Mouse (Mus musculus) neural tube, embryonic 13.5 days (tissue): ENCODE data around the gene Shq1. TPM values are rescaled to one million over a fixed set of nuclear protein-coding genes. Genes with fewer than 3 reads are reported as not detected.

ENCODE experiments used
- ATAC-seq: fragments of 200-750 bp; cut with Nextera tagmentation; 2 replicates; pipeline ENCODE4 v1.8.0; 2017; ENCODE audit warnings: low read depth, mild to moderate bottlenecking, moderate TSS enrichment, moderate library complexity
- H3K27ac ChIP-seq: fragments of 300-500 bp; sonication (generic); replicated peaks from 2 replicates; pipeline ENCODE4 v1.5.1; 2015; ENCODE audit warnings: moderate library complexity, mild to moderate bottlenecking, inconsistent platforms
- H3K27me3 ChIP-seq: fragments of 300-500 bp; sonication (generic); 2 replicates; pipeline ENCODE4 v1.6.1; 2015; ENCODE audit warnings: mild to moderate bottlenecking, inconsistent platforms
- H3K36me3 ChIP-seq: fragments of 300-500 bp; sonication (generic); 2 replicates; pipeline ENCODE4 v1.6.1; 2015; ENCODE audit warnings: mild to moderate bottlenecking, inconsistent platforms
- H3K4me1 ChIP-seq: fragments of 300-500 bp; sonication (generic); replicated peaks from 2 replicates; pipeline ENCODE4 v1.6.1; 2015; ENCODE audit warnings: inconsistent platforms
- H3K4me2 ChIP-seq: fragments of 300-500 bp; sonication (generic); 2 replicates; pipeline ENCODE4 v1.6.1; 2015; ENCODE audit warnings: inconsistent platforms, mild to moderate bottlenecking, moderate library complexity
- H3K4me3 ChIP-seq: fragments of 300-500 bp; sonication (generic); 2 replicates; pipeline ENCODE4 v1.5.1; 2015; ENCODE audit warnings: mild to moderate bottlenecking, inconsistent platforms
- H3K9ac ChIP-seq: fragments of 300-500 bp; sonication (generic); 2 replicates; pipeline ENCODE4 v1.6.1; 2015; ENCODE audit warnings: moderate library complexity, mild to moderate bottlenecking, inconsistent platforms
- H3K9me3 ChIP-seq: fragments of 300-500 bp; sonication (generic); 2 replicates; pipeline ENCODE4 v1.6.1; 2016; ENCODE audit warnings: inconsistent platforms
- WGBS: fragments of 180-500 bp; shearing (Covaris S2); methylation state at CpG from one replicate; pipeline ENCODE4 v1.1.7; 2015; 5-methylcytosine and 5-hydroxymethylcytosine counted together
- polyA plus RNA-seq: library from polyadenylated mRNA; unstranded; fragments of >200 nt; fragmentation: Nextera tagmentation; extraction: Ambion mirVana; gene quantifications from 2 replicates; pipeline ENCODE4 v1.2.1, GENCODE M21; 2015

Gene Shq1
- polyA plus RNA-seq, 1 experiment from 2014 or later: 9.8 TPM

DNA sequence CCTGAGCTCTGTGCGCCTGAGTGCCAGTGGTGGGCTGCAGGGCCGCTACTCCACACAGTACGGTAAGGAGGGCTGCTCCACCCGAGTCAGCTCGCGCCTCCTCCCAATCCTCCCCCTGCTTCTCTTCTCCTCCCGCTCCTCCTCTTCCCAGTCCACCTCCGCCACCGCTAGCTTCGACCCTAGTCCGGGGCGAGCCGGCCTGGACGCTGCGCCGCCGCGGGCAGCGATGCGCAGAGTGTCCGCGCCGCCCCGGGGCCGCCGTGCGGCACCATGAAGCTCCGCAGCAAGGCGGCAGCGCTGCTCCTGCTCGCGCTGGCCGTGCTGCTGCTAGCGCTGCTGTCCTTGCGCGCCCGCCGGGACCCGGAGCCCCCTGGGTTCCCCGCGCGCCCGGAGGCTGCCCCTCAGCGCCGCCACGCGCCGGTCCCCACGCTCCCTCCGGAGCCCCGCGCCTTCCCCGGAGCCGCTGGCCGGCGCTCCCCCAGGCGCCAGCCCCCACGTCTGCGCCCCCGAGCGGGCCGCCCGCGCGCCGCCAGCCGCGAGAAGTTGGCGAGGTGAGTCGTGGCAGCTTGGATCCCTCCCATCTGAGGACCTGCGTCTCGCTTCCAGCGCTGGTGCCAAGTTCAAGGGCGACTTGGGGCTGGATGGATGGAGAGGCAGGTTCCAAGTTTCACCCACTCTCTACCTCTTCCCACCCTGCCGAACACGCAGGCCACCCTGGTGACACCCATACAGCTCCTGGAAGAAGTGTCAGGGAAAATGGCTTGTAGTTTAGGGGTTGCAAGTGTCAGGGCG, 33.8 kb upstream of the Shq1 start, which contains the start of gene Gxylt2:
TSS of gene Gxylt2 (plus strand) at position 161 of the 792 bp plus-strand sequence.
- Histone ChIP-seq H3K4me1 (peaks cover 19% of the 10 kb centered on the region), H3K27me3 (peaks cover 58% of the 10 kb centered on the region), H3K9me3 (no peaks in the 10 kb centered on the region), H3K4me3 (peak within 1 kb of the TSS; percentile 65), H3K4me2 (peak within 1 kb of the TSS; percentile 93), H3K36me3 (no peaks in the 10 kb centered on the region), H3K27ac (no peak within 1 kb of the TSS), H3K9ac (peak within 1 kb of the TSS; percentile 75)
- WGBS: under 1% methylated on average over 61 of the region's 77 CpGs
- ATAC-seq: peak; percentile 95

DNA sequence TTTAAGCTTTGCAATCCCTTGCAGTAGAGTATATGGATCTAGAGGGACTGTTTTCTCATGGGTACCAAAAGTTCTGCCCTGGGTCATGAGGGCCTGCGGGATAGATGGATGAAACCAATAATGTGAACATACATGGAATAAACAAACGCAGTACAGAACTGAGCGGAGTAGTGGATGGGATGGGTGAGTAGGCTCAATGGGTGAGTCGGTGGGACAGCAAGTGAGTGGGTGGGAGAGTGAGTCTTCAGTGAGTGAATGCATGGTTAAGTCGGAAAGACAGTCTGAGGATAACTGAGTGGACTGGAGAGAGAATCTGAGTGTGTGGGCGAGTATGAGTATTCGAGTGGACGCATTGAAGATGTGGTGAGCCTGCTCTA, 33.2 kb upstream of the Shq1 start:
- H3K27ac ChIP-seq: no peak overlapping the region
- peak overlapping the region; percentile 65 for H3K4me3 ChIP-seq
- H3K27me3 ChIP-seq: peaks cover 54% of the 10 kb centered on the region
- peaks cover 15% of the 10 kb centered on the region for H3K4me1 ChIP-seq
- H3K36me3 ChIP-seq: no peaks in the 10 kb centered on the region
- H3K4me2 ChIP-seq: peak overlapping the region; percentile 93
- WGBS: 38% methylated on average over 8 of the region's 8 CpGs
- ATAC-seq: peak; percentile 33; the same call in 1 of the 2 replicates
- peak overlapping the region; percentile 75 for H3K9ac ChIP-seq
- no peaks in the 10 kb centered on the region for H3K9me3 ChIP-seq

DNA sequence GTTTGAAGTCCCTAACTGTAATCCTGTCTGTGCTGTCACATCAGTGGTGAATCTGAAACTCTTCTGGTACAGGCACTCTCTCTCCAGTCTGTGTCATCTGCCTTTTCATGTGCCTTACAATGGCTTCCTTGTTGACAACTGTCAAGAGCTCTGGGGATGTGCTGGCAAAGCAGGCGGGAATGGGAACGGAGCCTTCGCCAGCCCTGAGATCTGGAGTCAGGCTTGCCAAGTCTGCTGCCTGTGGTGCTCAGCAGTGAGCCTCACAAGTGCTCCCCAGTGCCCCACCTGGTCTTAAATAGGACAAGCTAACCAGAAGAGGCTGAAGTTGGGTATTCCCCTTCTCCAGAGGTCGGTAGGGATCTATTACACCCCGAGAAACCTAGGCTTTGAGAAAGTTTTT, 29.8 kb upstream of the Shq1 start:
- Histone ChIP-seq H3K36me3 (no peaks in the 10 kb centered on the region), H3K4me2 (no peak overlapping the region), H3K4me3 (no peak overlapping the region), H3K27ac (no peak overlapping the region), H3K27me3 (peaks cover 33% of the 10 kb centered on the region), H3K4me1 (peaks cover 15% of the 10 kb centered on the region), H3K9me3 (no peaks in the 10 kb centered on the region), H3K9ac (no peak overlapping the region)
- no peak for ATAC-seq
- 65% methylated on average over 5 of the region's 5 CpGs for WGBS

DNA sequence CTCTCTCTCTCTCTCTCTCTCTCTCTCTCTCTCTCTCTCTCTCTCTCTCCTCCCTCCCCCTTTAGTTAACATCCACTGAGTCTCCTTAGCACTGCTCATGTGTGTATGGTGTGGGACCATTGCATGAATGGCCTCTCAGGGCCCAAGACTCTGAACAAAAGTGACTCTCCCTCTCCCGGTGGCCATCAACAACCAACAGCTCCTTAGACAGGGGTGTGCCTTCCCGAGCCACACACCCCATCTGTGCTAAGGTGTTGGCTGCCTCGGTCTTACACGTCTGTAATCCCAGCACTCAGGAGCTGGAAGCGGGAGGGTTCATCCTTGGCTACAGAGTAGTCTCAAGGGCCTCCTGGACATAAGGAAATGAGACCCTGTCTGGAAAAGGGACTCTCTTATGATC, 29.0 kb upstream of the Shq1 start:
- no peak overlapping the region for H3K9ac ChIP-seq
- no peak overlapping the region for H3K4me2 ChIP-seq
- no peak overlapping the region for H3K4me3 ChIP-seq
- H3K36me3 ChIP-seq: no peaks in the 10 kb centered on the region
- H3K9me3 ChIP-seq: no peaks in the 10 kb centered on the region
- no peak for ATAC-seq
- peaks cover 8% of the 10 kb centered on the region for H3K4me1 ChIP-seq
- 87% methylated on average over 5 of the region's 5 CpGs for WGBS
- H3K27ac ChIP-seq: no peak overlapping the region
- peaks cover 25% of the 10 kb centered on the region for H3K27me3 ChIP-seq

DNA sequence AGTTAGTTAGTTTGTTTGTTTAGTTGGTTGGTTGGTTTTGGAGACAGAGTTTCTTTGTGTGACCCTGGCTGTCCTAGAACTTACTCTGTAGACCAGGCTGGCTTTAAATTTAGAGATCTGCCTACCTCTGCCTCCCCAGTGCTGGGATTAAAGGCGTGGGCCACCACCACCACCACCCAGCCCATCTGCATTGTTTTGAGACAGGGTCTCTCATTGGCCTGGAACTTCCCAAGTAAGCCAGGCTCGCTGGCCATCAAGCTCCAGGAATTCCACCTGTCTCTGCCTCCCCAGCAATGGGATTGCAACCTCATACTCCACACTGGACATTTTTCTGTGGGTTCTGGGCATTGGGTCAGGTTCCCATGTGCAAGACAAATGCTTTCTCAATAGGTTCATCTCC, 15.4 kb upstream of the Shq1 start:
- ATAC-seq: no peak
- H3K4me1 ChIP-seq: no peaks in the 10 kb centered on the region
- H3K4me3 ChIP-seq: no peak overlapping the region
- 86% methylated on average over 2 of the region's 2 CpGs for WGBS
- H3K4me2 ChIP-seq: no peak overlapping the region
- H3K27me3 ChIP-seq: no peaks in the 10 kb centered on the region
- no peak overlapping the region for H3K9ac ChIP-seq
- H3K27ac ChIP-seq: no peak overlapping the region
- no peaks in the 10 kb centered on the region for H3K36me3 ChIP-seq
- H3K9me3 ChIP-seq: no peaks in the 10 kb centered on the region

DNA sequence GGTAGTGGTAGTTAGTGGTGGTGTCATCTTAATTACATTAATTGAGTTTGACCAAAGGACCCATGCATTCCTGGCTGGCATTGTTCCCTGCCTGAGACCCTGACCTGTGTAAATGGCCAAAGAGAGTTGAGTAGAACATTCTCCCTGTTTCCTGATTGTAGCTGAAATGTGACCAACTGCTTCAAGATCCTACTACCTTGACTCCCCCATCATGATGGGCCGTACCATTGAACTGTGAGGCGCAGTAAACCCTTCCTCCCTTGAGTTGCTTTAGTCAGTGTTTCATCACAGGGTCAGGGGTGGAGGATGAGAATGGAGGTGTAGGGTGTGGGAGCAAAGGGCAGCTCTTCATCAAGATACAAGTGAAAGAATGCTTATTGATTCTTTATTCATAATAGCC, 7.7 kb upstream of the Shq1 start:
- Histone ChIP-seq H3K27ac (no peak overlapping the region), H3K9ac (no peak overlapping the region), H3K27me3 (no peaks in the 10 kb centered on the region; the same call in 1 of the 2 replicates), H3K36me3 (no peaks in the 10 kb centered on the region), H3K4me1 (no peaks in the 10 kb centered on the region), H3K4me2 (no peak overlapping the region), H3K4me3 (no peak overlapping the region), H3K9me3 (no peaks in the 10 kb centered on the region)
- no peak for ATAC-seq
- WGBS: 92% methylated on average over 2 of the region's 2 CpGs

DNA sequence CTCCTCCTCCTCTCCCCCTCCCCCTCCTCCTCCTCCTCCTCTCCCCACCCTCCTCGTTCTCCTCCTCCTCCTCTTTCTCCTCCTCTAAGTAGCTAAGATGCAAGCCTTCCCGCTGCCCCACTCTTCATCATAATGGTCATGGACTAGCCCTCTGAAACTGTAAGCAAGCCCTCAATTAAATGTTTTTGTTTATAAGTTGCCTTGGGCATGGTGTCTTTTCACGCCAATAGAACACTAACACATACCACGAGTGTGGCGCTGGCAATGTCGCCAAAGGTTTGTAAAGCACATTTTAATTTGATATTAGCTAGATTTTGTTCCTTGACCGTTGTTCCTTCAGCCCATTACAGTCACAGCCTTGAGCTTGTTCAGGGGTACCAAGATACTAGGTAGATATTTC, 5.5 kb upstream of the Shq1 start:
- Histone ChIP-seq H3K4me2 (no peak overlapping the region), H3K4me1 (peaks cover 2% of the 10 kb centered on the region), H3K9ac (no peak overlapping the region), H3K27ac (no peak overlapping the region), H3K9me3 (no peaks in the 10 kb centered on the region), H3K27me3 (peaks cover 12% of the 10 kb centered on the region), H3K36me3 (no peaks in the 10 kb centered on the region), H3K4me3 (no peak overlapping the region)
- ATAC-seq: no peak
- WGBS: 89% methylated on average over 6 of the region's 7 CpGs

DNA sequence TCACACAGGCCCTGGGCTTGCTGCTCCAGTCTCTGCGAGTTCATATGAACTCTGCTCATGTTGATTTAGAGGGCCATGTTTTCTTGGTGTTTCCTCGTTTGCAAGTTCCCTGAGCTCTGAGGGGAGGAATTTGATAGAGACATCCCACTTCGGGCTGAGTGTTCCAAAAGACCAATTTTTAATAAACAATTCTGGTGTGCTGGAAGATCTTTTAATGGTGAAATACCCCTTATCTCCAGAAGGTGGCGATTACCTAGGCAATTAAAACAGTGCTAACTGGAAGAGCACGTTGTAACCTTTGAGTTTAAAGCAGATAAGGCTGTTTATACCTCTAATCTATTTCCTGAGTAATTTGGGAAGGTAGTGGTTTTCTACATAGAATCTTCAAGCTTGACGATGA, 4.0 kb upstream of the Shq1 start:
- Histone ChIP-seq H3K9ac (no peak overlapping the region), H3K4me3 (no peak overlapping the region), H3K4me1 (peaks cover 10% of the 10 kb centered on the region), H3K27ac (no peak overlapping the region), H3K36me3 (no peaks in the 10 kb centered on the region), H3K4me2 (no peak overlapping the region), H3K27me3 (peaks cover 12% of the 10 kb centered on the region), H3K9me3 (no peaks in the 10 kb centered on the region)
- WGBS: 30% methylated on average over 6 of the region's 6 CpGs
- no peak for ATAC-seq

DNA sequence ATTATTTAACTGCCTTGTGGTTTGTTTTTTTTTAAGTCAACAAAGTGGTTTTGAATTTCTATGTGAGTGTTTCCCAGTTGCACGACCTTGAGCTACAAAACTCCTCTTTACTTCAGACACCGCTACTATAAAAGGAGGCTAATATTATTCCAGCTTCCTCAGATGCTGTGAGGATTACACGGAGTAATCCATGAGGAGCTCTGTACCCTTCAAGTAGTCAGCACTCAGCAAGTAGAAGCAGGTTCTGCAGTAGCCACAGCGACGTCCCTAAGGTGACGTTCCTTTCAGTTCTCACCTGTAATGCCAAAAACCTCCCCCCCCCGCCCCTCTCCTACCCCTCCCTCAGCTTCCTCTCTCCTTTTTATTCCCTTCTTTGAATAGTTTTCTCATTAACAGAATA, 444 bp upstream of the Shq1 start:
- Histone ChIP-seq H3K9ac (no peak overlapping the region), H3K4me1 (peaks cover 15% of the 10 kb centered on the region), H3K9me3 (no peaks in the 10 kb centered on the region), H3K4me2 (peak overlapping the region; percentile 95), H3K27me3 (peaks cover 12% of the 10 kb centered on the region), H3K27ac (no peak overlapping the region), H3K4me3 (peak overlapping the region; percentile 86), H3K36me3 (no peaks in the 10 kb centered on the region)
- WGBS: 9% methylated on average over 7 of the region's 7 CpGs
- no peak for ATAC-seq

DNA sequence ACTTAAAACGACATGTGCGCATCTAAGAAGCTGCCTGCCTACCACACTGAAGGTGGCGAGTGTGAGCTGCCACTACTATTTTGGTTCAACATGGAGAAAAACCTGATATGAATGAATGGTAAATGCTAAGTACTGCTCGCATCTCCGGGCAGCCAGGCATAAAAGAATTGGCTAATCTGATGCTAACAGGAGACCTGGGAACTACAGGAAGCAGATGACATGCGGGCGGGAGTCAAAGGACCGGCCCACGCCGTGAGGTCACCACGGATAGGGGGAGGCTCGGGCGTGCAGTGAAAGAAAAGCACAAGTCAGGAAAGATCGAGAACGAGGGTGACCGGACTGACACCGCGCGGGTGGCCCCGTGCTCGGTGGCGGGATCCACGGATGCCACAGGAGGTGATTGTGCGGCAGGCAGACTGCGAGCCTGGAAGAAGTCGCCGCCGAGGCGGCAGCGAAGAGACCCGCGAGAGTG, 551 bp downstream of the Shq1 start:
- peak; percentile 66 for ATAC-seq
- Histone ChIP-seq H3K27ac (no peak overlapping the region), H3K4me1 (peaks cover 15% of the 10 kb centered on the region), H3K27me3 (peaks cover 12% of the 10 kb centered on the region), H3K4me2 (peak overlapping the region; percentile 95), H3K9ac (peak overlapping the region; percentile 72), H3K4me3 (peak overlapping the region; percentile 86), H3K36me3 (no peaks in the 10 kb centered on the region), H3K9me3 (no peaks in the 10 kb centered on the region)
- WGBS: under 1% methylated on average over 32 of the region's 32 CpGs

DNA sequence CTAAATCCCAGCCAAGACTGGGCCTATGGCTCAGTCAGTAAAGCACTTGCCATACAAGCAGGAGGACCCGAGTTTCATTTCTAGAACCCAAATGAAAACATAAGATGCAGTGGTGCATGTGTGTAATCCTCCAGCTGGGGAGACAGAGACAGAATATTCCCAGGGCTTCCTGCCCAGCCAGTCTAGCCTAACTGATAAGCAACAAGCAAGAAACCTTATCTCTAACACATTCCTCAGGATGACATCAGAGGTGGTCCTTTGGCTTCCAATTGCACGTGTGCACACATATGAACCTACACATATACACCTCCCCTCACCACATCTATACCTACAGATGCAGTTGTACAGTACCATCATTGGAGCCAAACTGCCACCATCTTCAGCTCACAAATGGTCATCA, 2.1 kb downstream of the Shq1 start:
- Histone ChIP-seq H3K27ac (no peak overlapping the region), H3K9ac (no peak overlapping the region), H3K27me3 (peaks cover 12% of the 10 kb centered on the region), H3K4me3 (no peak overlapping the region), H3K36me3 (peaks cover 12% of the 10 kb centered on the region), H3K4me2 (no peak overlapping the region), H3K9me3 (no peaks in the 10 kb centered on the region), H3K4me1 (peaks cover 15% of the 10 kb centered on the region)
- ATAC-seq: no peak
- WGBS: 85% methylated on average over 2 of the region's 2 CpGs

DNA sequence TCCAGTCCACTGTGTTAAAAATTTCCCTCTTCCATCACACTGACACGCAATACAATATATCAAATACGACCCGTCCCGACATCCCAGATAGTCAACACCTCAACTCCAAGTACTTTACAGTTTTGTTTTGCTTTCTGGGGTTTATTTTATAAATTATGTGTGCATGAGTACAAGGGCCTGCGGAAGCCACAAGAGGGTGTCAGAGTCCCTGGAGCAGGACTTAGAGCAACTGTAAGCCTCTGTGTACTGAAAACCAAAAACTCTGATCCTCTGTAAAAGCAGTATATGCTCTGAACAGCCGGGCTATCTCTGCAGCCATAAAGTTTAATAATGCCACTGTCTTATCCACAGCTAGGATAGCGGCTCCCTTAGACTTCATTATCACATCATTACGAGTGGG, 3.3 kb downstream of the Shq1 start:
- Histone ChIP-seq H3K4me1 (peaks cover 15% of the 10 kb centered on the region), H3K9ac (no peak overlapping the region), H3K9me3 (no peaks in the 10 kb centered on the region), H3K4me3 (no peak overlapping the region), H3K27ac (no peak overlapping the region), H3K36me3 (peaks cover 24% of the 10 kb centered on the region), H3K4me2 (no peak overlapping the region), H3K27me3 (peaks cover 9% of the 10 kb centered on the region)
- no peak for ATAC-seq
- 83% methylated on average over 8 of the region's 8 CpGs for WGBS

DNA sequence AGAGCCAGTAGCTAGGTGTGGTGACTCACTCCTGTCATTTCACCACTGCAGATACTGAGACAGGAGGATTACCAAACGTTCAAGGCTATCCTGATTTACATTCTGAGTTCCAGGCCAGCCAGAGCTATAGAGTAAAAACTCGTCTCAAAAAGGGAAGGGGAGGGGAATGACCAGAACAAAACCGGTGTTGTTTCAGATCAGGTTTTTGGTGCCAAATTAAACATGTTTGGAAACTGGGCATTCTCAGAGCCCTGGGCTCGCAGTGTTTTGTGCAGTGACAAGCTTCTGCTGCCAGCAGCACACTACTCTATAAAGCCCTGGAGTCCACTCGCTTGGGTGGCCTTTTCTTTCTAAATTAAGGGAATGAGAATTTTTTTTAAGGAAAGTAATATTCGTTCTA, 8.7 kb downstream of the Shq1 start:
- Histone ChIP-seq H3K27ac (no peak overlapping the region), H3K36me3 (peaks cover 24% of the 10 kb centered on the region), H3K4me2 (no peak overlapping the region), H3K9me3 (no peaks in the 10 kb centered on the region), H3K4me3 (no peak overlapping the region), H3K27me3 (no peaks in the 10 kb centered on the region), H3K4me1 (no peaks in the 10 kb centered on the region; the same call in 1 of the 2 replicates), H3K9ac (no peak overlapping the region)
- no peak for ATAC-seq
- WGBS: 72% methylated on average over 6 of the region's 6 CpGs
